Mouse (Mus musculus) ZHBTc4 (cell line): ENCODE data around the gene Kbtbd8.

ENCODE experiments used
- DNase-seq: peaks from one replicate; pipeline ENCODE4 v3.0.0-alpha.2; 2011; ENCODE audit warnings: low read depth, low spot score

The Kbtbd8 gene

DNA sequence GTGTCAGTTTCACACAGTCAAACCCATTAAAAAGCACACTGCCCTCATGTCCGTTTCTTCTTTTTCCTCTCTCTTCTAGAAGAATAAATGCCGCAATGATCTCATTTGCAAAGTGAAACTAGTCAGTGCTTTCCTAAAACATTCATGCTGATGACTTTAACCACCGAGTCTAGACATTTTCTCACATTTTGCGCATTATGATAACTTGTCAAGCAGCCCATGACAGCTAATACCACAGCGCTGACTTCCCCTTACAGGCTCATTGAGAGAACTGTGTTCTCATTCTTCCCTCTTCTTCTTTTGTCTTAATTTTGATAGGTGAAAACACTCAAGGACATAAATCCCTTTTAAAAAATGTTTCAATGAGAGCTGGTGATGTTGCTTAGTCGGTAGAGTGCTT is 52.4 kb downstream of the Kbtbd8 start:
- DNase-seq = no peak

DNA sequence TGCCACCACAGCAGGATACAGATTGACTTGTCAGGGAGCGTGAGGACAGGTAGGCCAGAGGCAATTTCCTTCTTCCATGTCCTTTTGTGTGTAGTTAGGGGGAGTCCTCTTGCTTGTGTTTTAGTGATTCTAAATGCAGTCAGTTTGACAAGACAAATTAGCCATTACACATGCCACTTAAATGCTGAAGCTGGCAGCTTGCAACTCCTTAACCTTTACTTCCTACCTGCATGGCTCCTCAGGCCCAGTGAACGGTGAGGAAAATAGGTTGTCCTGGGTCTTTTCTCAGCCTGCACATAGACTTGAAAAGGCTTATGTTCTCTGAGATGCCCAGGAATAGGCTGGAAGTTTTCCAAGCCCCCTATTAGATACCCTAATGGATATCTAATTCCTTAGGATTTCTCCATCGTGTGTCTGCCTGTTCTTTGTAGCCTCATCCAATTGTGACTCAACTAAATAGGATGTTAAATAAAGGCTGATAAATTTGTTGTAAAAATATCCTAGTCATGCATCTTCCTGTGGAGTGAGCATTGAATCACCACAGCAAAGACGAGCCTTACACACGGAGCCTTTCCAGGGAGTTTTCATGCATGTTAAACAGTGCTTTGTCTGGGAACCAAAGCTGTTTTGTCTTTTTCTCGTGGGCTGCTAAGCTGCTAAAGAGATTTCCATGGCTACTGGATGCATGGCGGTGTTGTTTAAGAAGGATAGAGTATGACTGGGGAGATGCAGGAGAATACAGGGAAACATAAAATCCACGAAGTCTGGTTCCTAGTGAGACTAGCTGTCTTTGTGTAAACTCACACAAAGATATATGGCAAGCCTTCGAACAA is 57.5 kb downstream of the Kbtbd8 start:
- no peak for DNase-seq
